Mouse (Mus musculus) bone marrow macrophage, adult 2 months (primary cell): Measurements from ENCODE around the gene Plxnd1.

ENCODE experiments used
- CTCF ChIP-seq: IDR thresholded peaks from 2 replicates; pipeline ENCODE4 v1.5.1; 2012; ENCODE audit warnings: low read depth, mild to moderate bottlenecking, low read length, moderate library complexity
- POLR2A ChIP-seq: IDR thresholded peaks from 2 replicates; pipeline ENCODE4 v1.6.1; 2012; ENCODE audit warnings: mild to moderate bottlenecking, low read depth, low read length, borderline replicate concordance

DNA sequence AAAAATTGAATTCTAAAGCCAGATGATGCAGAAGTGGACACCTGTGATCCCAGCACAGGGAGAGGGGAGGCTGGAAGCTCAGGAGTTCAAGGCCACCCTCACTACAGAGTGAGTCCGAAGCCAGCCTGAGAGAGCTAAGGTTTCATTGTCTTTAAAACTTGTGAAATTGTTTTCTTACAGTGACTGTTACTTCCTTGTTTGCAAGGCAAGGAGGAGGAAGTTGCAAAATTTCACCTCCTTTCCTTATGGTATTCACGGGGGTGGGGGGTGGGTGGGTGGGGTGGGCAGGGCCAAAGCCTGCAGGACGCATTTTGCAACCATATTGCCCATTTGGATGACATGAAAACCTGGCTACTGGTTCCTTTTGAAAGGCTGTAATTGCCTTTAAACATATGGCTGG, 18.9 kb upstream of the Plxnd1 start:
- TF ChIP-seq CTCF (no peak), POLR2A (no peak)
